ENCODE assay signal across 18 mouse cellular contexts in genomic region chr5:143893396-143893795, GRCm38 (mm10). TPM values are rescaled to one million over a fixed set of nuclear protein-coding genes. Genes with fewer than 3 reads are reported as not detected.
DNase-seq lines count a peak whose midpoint lies in the region; ATAC-seq and TF ChIP-seq lines count a peak whose summit lies in the region.
"Had no signal": no experiment of that assay in that cellular context is flagged by ENCODE, and none has a peak within 500 bp of the region (broad histone marks: within the 10 kb centered on the region; RNA-seq: fewer than 3 reads in every experiment).

No protein-coding gene starts in this region.

- no peak overlapping the region for H3K9ac ChIP-seq in embryonic facial prominence, embryonic 14.5 days (ENCODE audit: low read depth, low read length)
- H3K9ac ChIP-seq: forebrain, postnatal 0 days; midbrain, embryonic 12.5 days; stomach, embryonic 15.5 days had no signal

- 76% methylated on average over 5 of the region's 5 CpGs for WGBS in embryonic facial prominence, embryonic 14.5 days
- WGBS in embryonic facial prominence, embryonic 10.5 days = 88% methylated on average over 5 of the region's 5 CpGs

- intact Hi-C loops in gastrocnemius, postnatal 36 days (cut with DNase I) = loop anchor here (2.0 kb wide), 1 partner anchor 23 kb away; no protein-coding TSS in a partner anchor
- intact Hi-C loops in gastrocnemius, adult 2 months (cut with DNase I) = no loop called here

- peaks cover 78% of the 10 kb centered on the region for H3K36me3 ChIP-seq in embryonic facial prominence, embryonic 14.5 days (ENCODE audit: control insufficient read depth, insufficient read depth, low read length)
- H3K36me3 ChIP-seq in embryonic facial prominence, embryonic 10.5 days (replicated peaks) = peaks cover 89% of the 10 kb centered on the region
- H3K36me3 ChIP-seq in megakaryocyte, embryonic 14.5 days (replicated peaks; ENCODE audit: low read length) = peaks cover 95% of the 10 kb centered on the region

- ATAC-seq in embryonic facial prominence, embryonic 14.5 days (ENCODE audit: low read depth) = peak; percentile 53; the same call in 1 of the 2 replicates
- ATAC-seq in hematopoietic stem cell, adult 5-6 weeks (replicated peaks in 1 of 2; ENCODE audit: insufficient read depth in 1 of 2, low FRiP score in 2 of 2, low TSS enrichment in 1 of 2, low read depth in 1 of 2, poor library complexity in 2 of 2, severe bottlenecking in 2 of 2) = peak; percentile 98 to 99
- ATAC-seq: forebrain, postnatal 0 days; intestine, postnatal 0 days had no signal

- TF ChIP-seq CTCF in gastrocnemius, adult 2 months (IDR thresholded peaks at IDR 0.05) = no peak

- H3K4me1 ChIP-seq in embryonic facial prominence, embryonic 14.5 days (ENCODE audit: control insufficient read depth, insufficient read depth, low read length) = no peaks in the 10 kb centered on the region
- no peaks in the 10 kb centered on the region for H3K4me1 ChIP-seq in embryonic facial prominence, embryonic 10.5 days
- H3K4me1 ChIP-seq in megakaryocyte, embryonic 14.5 days = peaks cover 22% of the 10 kb centered on the region
- H3K4me1 ChIP-seq: midbrain, embryonic 12.5 days; stomach, embryonic 15.5 days had no signal

- no peak overlapping the region for H3K4me2 ChIP-seq in embryonic facial prominence, embryonic 14.5 days (ENCODE audit: low read depth, low read length)
- H3K4me2 ChIP-seq: midbrain, embryonic 12.5 days; stomach, embryonic 15.5 days had no signal

- H3K27ac ChIP-seq in embryonic facial prominence, embryonic 14.5 days (replicated peaks; ENCODE audit: low read depth, low read length) = no peak overlapping the region
- H3K27ac ChIP-seq in embryonic facial prominence, embryonic 10.5 days (replicated peaks) = no peak overlapping the region
- no peak overlapping the region for H3K27ac ChIP-seq in gastrocnemius, adult 2 months
- H3K27ac ChIP-seq: heart, embryonic 10.5 days; midbrain, embryonic 12.5 days; stomach, embryonic 15.5 days had no signal

- H3K9me3 ChIP-seq in embryonic facial prominence, embryonic 14.5 days (ENCODE audit: control insufficient read depth, low read length) = no peaks in the 10 kb centered on the region
- no peaks in the 10 kb centered on the region for H3K9me3 ChIP-seq in embryonic facial prominence, embryonic 10.5 days
- no peaks in the 10 kb centered on the region for H3K9me3 ChIP-seq in megakaryocyte, embryonic 14.5 days
- H3K9me3 ChIP-seq: heart, embryonic 10.5 days; midbrain, embryonic 12.5 days; stomach, embryonic 15.5 days had no signal

- no peak overlapping the region for H3K4me3 ChIP-seq in embryonic facial prominence, embryonic 14.5 days (ENCODE audit: low read depth, low read length)
- H3K4me3 ChIP-seq in embryonic facial prominence, embryonic 10.5 days = no peak overlapping the region
- H3K4me3 ChIP-seq in megakaryocyte, embryonic 14.5 days (replicated peaks) = peak overlapping the region; percentile 11
- H3K4me3 ChIP-seq in gastrocnemius, adult 2 months = no peak overlapping the region
- H3K4me3 ChIP-seq: heart, embryonic 10.5 days; midbrain, embryonic 12.5 days; stomach, embryonic 15.5 days had no signal

- peak; percentile 47 for DNase-seq in embryonic facial prominence, embryonic 14.5 days (ENCODE audit: low spot score)
- DNase-seq in embryonic facial prominence, embryonic 10.5 days (ENCODE audit: low spot score) = no peak
- peak; percentile 66 for DNase-seq in CD4-positive helper T cell, adult 2 months (ENCODE audit: low read depth, low spot score)
- DNase-seq in embryo, embryonic 11 days = no peak
- DNase-seq in gastrocnemius, postnatal 36 days = no peak
- no peak for DNase-seq in gastrocnemius, adult 2 months
- DNase-seq: cerebellum, postnatal 36 days; forebrain, postnatal 0 days; heart, postnatal 4 days; lung, adult 2 months had no signal

- no peaks in the 10 kb centered on the region for H3K27me3 ChIP-seq in embryonic facial prominence, embryonic 14.5 days (replicated peaks; ENCODE audit: control insufficient read depth, insufficient read depth, low read length)
- no peaks in the 10 kb centered on the region for H3K27me3 ChIP-seq in embryonic facial prominence, embryonic 10.5 days (replicated peaks; ENCODE audit: low read depth, poor library complexity, severe bottlenecking)
- H3K27me3 ChIP-seq in megakaryocyte, embryonic 14.5 days (replicated peaks) = no peaks in the 10 kb centered on the region
- H3K27me3 ChIP-seq: midbrain, embryonic 12.5 days; stomach, embryonic 15.5 days had no signal

RNA-seq across cellular contexts. Expression of gene Ankrd61, which starts 4.1 kb away (rescaled TPM):
- 0.18 TPM in 1 of 2 replicates, not detected in the other for polyA plus RNA-seq in embryonic facial prominence, embryonic 14.5 days (2014; fragmentation: Nextera tagmentation; extraction: Ambion mirVana)
- 0.21 and 0.37 TPM in 2 replicates for polyA plus RNA-seq in embryonic facial prominence, embryonic 10.5 days (2016; fragmentation: Nextera tagmentation; extraction: Ambion mirVana)
- 0.40 TPM in 1 of 2 replicates, not detected in the other for total RNA-seq in hematopoietic stem cell, adult 5-6 weeks (2017)
- not detected in 2 replicates for polyA plus RNA-seq in megakaryocyte, embryonic 14.5 days (2012; ENCODE audit: insufficient read depth, low replicate concordance)
- total RNA-seq in gastrocnemius, postnatal 36 days (2021) = not detected
- total RNA-seq in gastrocnemius, adult 2 months (2021) = not detected
- total RNA-seq: forebrain, postnatal 0 days; layer of hippocampus, adult 8-10 months had no signal
- polyA plus RNA-seq: intestine, postnatal 0 days; small intestine, adult 2 months had no signal

RNA-seq across cellular contexts. Expression of gene Aimp2, which starts 16.3 kb away (rescaled TPM):
- 100 and 102 TPM in 2 replicates for polyA plus RNA-seq in embryonic facial prominence, embryonic 14.5 days (2014; fragmentation: Nextera tagmentation; extraction: Ambion mirVana)
- 136 and 144 TPM in 2 replicates for polyA plus RNA-seq in embryonic facial prominence, embryonic 10.5 days (2016; fragmentation: Nextera tagmentation; extraction: Ambion mirVana)
- total RNA-seq in hematopoietic stem cell, adult 5-6 weeks (2017) = 67.1 and 100 TPM in 2 replicates
- polyA plus RNA-seq in megakaryocyte, embryonic 14.5 days (2012; ENCODE audit: insufficient read depth, low replicate concordance) = 23.9 and 30.8 TPM in 2 replicates
- total RNA-seq in gastrocnemius, postnatal 36 days (2021) = 100 to 1,000 TPM; 125 to 170 TPM
- total RNA-seq in gastrocnemius, adult 2 months (2021) = 100 to 1,000 TPM in 1 of 2 experiments, 10 to 100 TPM in 1; 92.4 to 118 TPM

RNA-seq across cellular contexts. Expression of gene Pms2, which starts 16.4 kb away (rescaled TPM):
- 20.9 and 23.3 TPM in 2 replicates for polyA plus RNA-seq in embryonic facial prominence, embryonic 14.5 days (2014; fragmentation: Nextera tagmentation; extraction: Ambion mirVana)
- polyA plus RNA-seq in embryonic facial prominence, embryonic 10.5 days (2016; fragmentation: Nextera tagmentation; extraction: Ambion mirVana) = 36.9 and 41.0 TPM in 2 replicates
- total RNA-seq in hematopoietic stem cell, adult 5-6 weeks (2017) = 42.2 and 48.9 TPM in 2 replicates
- polyA plus RNA-seq in megakaryocyte, embryonic 14.5 days (2012; ENCODE audit: insufficient read depth, low replicate concordance) = 0.35 and 1.1 TPM in 2 replicates
- 1 to 10 TPM; 4.4 to 4.5 TPM for total RNA-seq in gastrocnemius, postnatal 36 days (2021)
- 1 to 10 TPM; 3.5 to 4.7 TPM for total RNA-seq in gastrocnemius, adult 2 months (2021)

RNA-seq across cellular contexts. Expression of gene Gm42421, which starts 34.6 kb away (rescaled TPM):
- 0.49 and 0.63 TPM in 2 replicates for polyA plus RNA-seq in embryonic facial prominence, embryonic 14.5 days (2014; fragmentation: Nextera tagmentation; extraction: Ambion mirVana)
- 0.85 and 1.0 TPM in 2 replicates for polyA plus RNA-seq in embryonic facial prominence, embryonic 10.5 days (2016; fragmentation: Nextera tagmentation; extraction: Ambion mirVana)
- not detected in 2 replicates for total RNA-seq in hematopoietic stem cell, adult 5-6 weeks (2017)
- polyA plus RNA-seq in megakaryocyte, embryonic 14.5 days (2012; ENCODE audit: insufficient read depth, low replicate concordance) = not detected in 2 replicates
- total RNA-seq in gastrocnemius, postnatal 36 days (2021) = under 1 TPM in 1 of 2 experiments, not detected in 1; 0.89 TPM
- not detected for total RNA-seq in gastrocnemius, adult 2 months (2021)
- polyA plus RNA-seq: lung, adult 2 months; small intestine, adult 2 months had no signal

RNA-seq across cellular contexts. Expression of gene Rsph10b, which starts 39.4 kb away (rescaled TPM):
- polyA plus RNA-seq in embryonic facial prominence, embryonic 14.5 days (2014; fragmentation: Nextera tagmentation; extraction: Ambion mirVana) = 3.3 and 4.7 TPM in 2 replicates
- 0.44 and 1.2 TPM in 2 replicates for polyA plus RNA-seq in embryonic facial prominence, embryonic 10.5 days (2016; fragmentation: Nextera tagmentation; extraction: Ambion mirVana)
- total RNA-seq in hematopoietic stem cell, adult 5-6 weeks (2017) = not detected in 2 replicates
- not detected in 2 replicates for polyA plus RNA-seq in megakaryocyte, embryonic 14.5 days (2012; ENCODE audit: insufficient read depth, low replicate concordance)
- total RNA-seq in gastrocnemius, postnatal 36 days (2021) = under 1 TPM; 0.59 to 0.89 TPM
- total RNA-seq in gastrocnemius, adult 2 months (2021) = under 1 TPM; 0.31 to 0.84 TPM

Comparison
In these comparisons a context has a peak if more than half of its experiments do, and no peak if none do; other contexts are left out.
1. DNase-seq: peak in embryonic facial prominence, embryonic 14.5 days (single experiment) and CD4-positive helper T cell, adult 2 months (single experiment); none in embryonic facial prominence, embryonic 10.5 days (single experiment), embryo, embryonic 11 days (single experiment), gastrocnemius, postnatal 36 days (0 of 2) and gastrocnemius, adult 2 months (single experiment).